Mouse (Mus musculus) heart, postnatal 0 days (tissue): Measurements from ENCODE around the gene Vps33b. TPM values are rescaled to one million over a fixed set of nuclear protein-coding genes. Genes with fewer than 3 reads are reported as not detected.

Source experiments
- ATAC-seq: fragments of 200-750 bp; cut with Nextera tagmentation; 2 replicates; pipeline ENCODE4 v1.8.0; 2017; ENCODE audit warnings: low read depth, moderate number of reproducible peaks, moderate library complexity; ENCODE audit not compliant: insufficient read depth
- DNase-seq: peaks from one replicate; pipeline ENCODE4 v3.0.0-alpha.2; 2016; ENCODE audit warnings: low spot score
- H3K27ac ChIP-seq: fragments of 300-500 bp; sonication (generic); 2 replicates; pipeline ENCODE4 v1.5.1; 2014; ENCODE audit warnings: low read depth, mild to moderate bottlenecking
- H3K27me3 ChIP-seq: fragments of 300-500 bp; sonication (generic); 2 replicates; pipeline ENCODE4 v1.6.1; 2014; ENCODE audit warnings: low read length, mixed read lengths; ENCODE audit not compliant: control insufficient read depth, insufficient read depth
- H3K36me3 ChIP-seq: fragments of 300-500 bp; sonication (generic); replicated peaks from 2 replicates; pipeline ENCODE4 v1.6.1; 2014; ENCODE audit warnings: low read length, mixed read lengths; ENCODE audit not compliant: control insufficient read depth, insufficient read depth
- H3K4me1 ChIP-seq: fragments of 300-500 bp; sonication (generic); 2 replicates; pipeline ENCODE4 v1.6.1; 2014; ENCODE audit warnings: antibody characterized with exemption; ENCODE audit not compliant: control insufficient read depth, insufficient read depth
- H3K4me2 ChIP-seq: fragments of 300-500 bp; sonication (generic); 2 replicates; pipeline ENCODE4 v1.6.1; 2014; ENCODE audit warnings: low read depth, mild to moderate bottlenecking, low read length, moderate library complexity
- H3K4me3 ChIP-seq: fragments of 300-500 bp; sonication (generic); 2 replicates; pipeline ENCODE4 v1.5.1; 2014; ENCODE audit warnings: low read depth, low read length
- H3K9ac ChIP-seq: fragments of 300-500 bp; sonication (generic); replicated peaks from 2 replicates; pipeline ENCODE4 v1.6.1; 2014; ENCODE audit warnings: low read depth, low read length, mixed read lengths
- H3K9me3 ChIP-seq: fragments of 300-500 bp; sonication (generic); replicated peaks from 2 replicates; pipeline ENCODE4 v1.6.1; 2016; ENCODE audit warnings: low read length; ENCODE audit not compliant: control insufficient read depth
- CTCF ChIP-seq: IDR thresholded peaks from 2 replicates; pipeline ENCODE4 v1.5.1; 2016; ENCODE audit warnings: antibody characterized with exemption, control low read depth, low read depth
- EP300 ChIP-seq: IDR thresholded peaks from 2 replicates; pipeline ENCODE4 v1.6.1; 2016; ENCODE audit warnings: antibody characterized with exemption, low read depth
- WGBS: fragments of 180-500 bp; shearing (Covaris S2); extraction: QIAGEN DNeasy Blood & Tissue Kit; methylation state at CpG from one replicate; pipeline ENCODE4 v1.1.7; 2014; 5-methylcytosine and 5-hydroxymethylcytosine counted together
- polyA plus RNA-seq: library from polyadenylated mRNA; unstranded; fragments of >200 nt; fragmentation: Nextera tagmentation; extraction: Ambion mirVana; gene quantifications from 2 replicates; pipeline ENCODE4 v1.2.1, GENCODE M21; 2015
- total RNA-seq: library from RNA; depleted of rRNA; stranded (reverse); fragments of >200 nt; gene quantifications from 2 replicates; pipeline ENCODE4 v1.2.3, GENCODE M21; 2014; ENCODE audit warnings: low replicate concordance; rRNA removed

Gene Vps33b
- total and polyA plus RNA-seq, 2 experiments from 2014 or later = 3.9 to 8.0 TPM

DNA sequence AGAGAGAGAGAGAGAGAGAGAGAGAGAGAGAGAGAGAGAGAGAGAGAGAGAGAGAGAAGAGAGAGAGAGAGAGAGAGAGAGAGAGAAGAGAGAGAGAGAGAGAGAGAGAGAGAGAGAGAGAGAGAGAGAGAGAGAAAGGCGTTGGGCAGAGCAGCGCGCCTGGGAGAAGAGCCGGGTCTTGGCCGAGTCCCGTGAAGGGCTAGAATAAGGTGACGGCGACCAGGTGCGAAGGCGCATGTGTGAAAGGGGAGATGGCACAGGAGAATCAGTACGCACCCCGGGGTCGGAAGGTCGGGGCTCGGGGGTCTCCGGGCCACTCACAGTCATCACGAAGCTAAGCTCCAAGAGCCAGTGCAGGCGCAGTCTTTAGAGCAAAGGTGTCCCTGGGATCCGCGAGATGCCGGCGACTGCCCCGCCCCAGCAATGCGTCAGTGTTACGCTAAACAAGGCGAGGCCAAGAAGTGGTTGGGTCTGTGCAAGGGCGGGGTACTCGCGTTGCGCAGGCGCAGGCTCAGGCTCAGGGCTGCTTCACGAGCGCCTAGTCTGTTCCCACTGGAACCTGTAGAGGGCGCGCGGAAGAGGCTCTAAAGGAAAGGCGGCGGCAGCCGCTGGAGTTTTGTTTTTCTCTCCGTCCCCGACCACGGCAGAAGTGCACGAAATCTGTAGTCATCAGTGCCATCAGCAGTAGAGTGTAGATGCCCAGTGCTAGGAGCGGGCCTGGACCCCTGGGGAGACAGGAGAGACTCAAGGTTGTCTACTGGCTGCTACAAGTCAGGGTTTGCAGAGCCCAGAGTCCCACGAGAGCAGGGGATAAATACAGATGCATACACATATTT is 70.6 kb downstream of the Vps33b start:
- peak overlapping the region; percentile 66 for H3K4me3 ChIP-seq
- peak overlapping the region; percentile 60 for H3K9ac ChIP-seq
- no peaks in the 10 kb centered on the region for H3K27me3 ChIP-seq
- H3K27ac ChIP-seq = peak overlapping the region; percentile 96
- H3K4me2 ChIP-seq = peak overlapping the region; percentile 67
- peak; percentile 98 for DNase-seq
- WGBS = under 1% methylated on average over 44 of the region's 45 CpGs
- H3K36me3 ChIP-seq = peaks cover 26% of the 10 kb centered on the region
- no peaks in the 10 kb centered on the region for H3K9me3 ChIP-seq
- peaks cover 23% of the 10 kb centered on the region for H3K4me1 ChIP-seq
- no peak for TF ChIP-seq EP300
- peak; percentile 77 for TF ChIP-seq CTCF
- peak; percentile 97 for ATAC-seq

DNA sequence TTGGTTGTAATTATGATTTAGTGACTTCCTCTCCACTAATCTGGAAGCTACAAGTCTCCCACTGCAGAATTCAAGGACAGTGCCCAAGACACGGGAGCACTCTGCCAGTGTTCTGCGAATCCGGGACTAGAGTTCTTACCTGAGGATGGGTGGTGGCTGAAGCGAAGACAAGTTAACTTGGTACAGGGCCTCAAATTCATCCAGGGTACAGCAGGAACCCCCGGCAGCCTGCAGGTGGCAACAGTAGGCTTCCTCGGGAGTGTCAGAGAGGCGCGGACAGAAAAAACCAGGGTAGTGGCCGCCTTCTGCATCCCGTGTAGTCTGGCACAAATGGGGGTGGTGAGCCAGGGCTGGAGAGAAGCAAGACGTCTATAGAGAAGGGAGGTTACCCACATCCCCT is 71.3 kb downstream of the Vps33b start, which contains the start of gene Unc45a:
Gene Unc45a, minus strand, starts transcription at position 213 of the 400 bp plus-strand sequence.
- H3K27ac ChIP-seq = peak within 1 kb of the TSS; percentile 96
- H3K36me3 ChIP-seq = peaks cover 18% of the 10 kb centered on the region
- no peaks in the 10 kb centered on the region for H3K9me3 ChIP-seq
- DNase-seq (peak; percentile 87), ATAC-seq (peak; percentile 52)
- TF ChIP-seq EP300 (no peak), CTCF (peak; percentile 69)
- H3K27me3 ChIP-seq = no peaks in the 10 kb centered on the region
- peak within 1 kb of the TSS; percentile 67 for H3K4me2 ChIP-seq
- H3K4me1 ChIP-seq = peaks cover 23% of the 10 kb centered on the region
- peak within 1 kb of the TSS; percentile 66 for H3K4me3 ChIP-seq
- WGBS = 0% methylated on average over 11 of the region's 11 CpGs
- H3K9ac ChIP-seq = peak within 1 kb of the TSS; percentile 60

Other genes with a start within 250 kb of the Vps33b start
- 25.5 and 29.7 TPM in 2 replicates for gene Zfp710, start 244.8 kb upstream of the Vps33b start, total RNA-seq
- 7.5 TPM in 2 replicates for gene Zfp710, start 244.8 kb upstream of the Vps33b start, polyA plus RNA-seq
- 3,422 and 3,660 TPM in 2 replicates for gene Idh2, start 154.3 kb upstream of the Vps33b start, total RNA-seq
- gene Idh2, start 154.3 kb upstream of the Vps33b start, polyA plus RNA-seq = 2,757 and 2,826 TPM in 2 replicates
- gene Sema4b, start 82.8 kb upstream of the Vps33b start, total RNA-seq = 17.5 and 24.2 TPM in 2 replicates
- 10.5 and 11.7 TPM in 2 replicates for gene Sema4b, start 82.8 kb upstream of the Vps33b start, polyA plus RNA-seq
- gene Cib1, start 36.8 kb upstream of the Vps33b start, total RNA-seq = 26.0 and 27.2 TPM in 2 replicates
- 57.2 and 57.4 TPM in 2 replicates for gene Cib1, start 36.8 kb upstream of the Vps33b start, polyA plus RNA-seq
- gene Gdpgp1, start 36.8 kb upstream of the Vps33b start, total RNA-seq = 2.5 and 5.5 TPM in 2 replicates
- gene Gdpgp1, start 36.8 kb upstream of the Vps33b start, polyA plus RNA-seq = 2.0 and 2.3 TPM in 2 replicates
- 0.35 TPM in 1 of 2 replicates, not detected in the other for gene Ttll13, start 23.3 kb upstream of the Vps33b start, total RNA-seq
- gene Ttll13, start 23.3 kb upstream of the Vps33b start, polyA plus RNA-seq = 0.51 and 0.98 TPM in 2 replicates
- 14.0 and 29.4 TPM in 2 replicates for gene Ngrn, start 8.4 kb upstream of the Vps33b start, total RNA-seq
- 35.8 and 40.5 TPM in 2 replicates for gene Ngrn, start 8.4 kb upstream of the Vps33b start, polyA plus RNA-seq
- gene Prc1, start 24.8 kb downstream of the Vps33b start, total RNA-seq = 59.9 and 98.0 TPM in 2 replicates
- 46.1 and 49.4 TPM in 2 replicates for gene Prc1, start 24.8 kb downstream of the Vps33b start, polyA plus RNA-seq
- 3.7 and 7.6 TPM in 2 replicates for gene Rccd1, start 54.8 kb downstream of the Vps33b start, total RNA-seq
- 2.9 and 3.1 TPM in 2 replicates for gene Rccd1, start 54.8 kb downstream of the Vps33b start, polyA plus RNA-seq
- 21.6 and 44.5 TPM in 2 replicates for gene Unc45a, start 71.4 kb downstream of the Vps33b start, total RNA-seq
- 11.0 and 12.5 TPM in 2 replicates for gene Unc45a, start 71.4 kb downstream of the Vps33b start, polyA plus RNA-seq
- 19.8 and 28.5 TPM in 2 replicates for gene Hddc3, start 73.5 kb downstream of the Vps33b start, total RNA-seq
- 14.5 and 17.8 TPM in 2 replicates for gene Hddc3, start 73.5 kb downstream of the Vps33b start, polyA plus RNA-seq
- gene Man2a2, start 101.7 kb downstream of the Vps33b start, total RNA-seq = 30.2 and 55.2 TPM in 2 replicates
- gene Man2a2, start 101.7 kb downstream of the Vps33b start, polyA plus RNA-seq = 7.2 and 7.7 TPM in 2 replicates
- gene Fes, start 118.3 kb downstream of the Vps33b start, total RNA-seq = 13.5 and 23.1 TPM in 2 replicates
- gene Fes, start 118.3 kb downstream of the Vps33b start, polyA plus RNA-seq = 9.2 and 9.7 TPM in 2 replicates
- 67.6 and 79.0 TPM in 2 replicates for gene Furin, start 135.8 kb downstream of the Vps33b start, total RNA-seq
- gene Furin, start 135.8 kb downstream of the Vps33b start, polyA plus RNA-seq = 16.9 and 18.9 TPM in 2 replicates